Mouse (Mus musculus): ENCODE measurements around the gene Tac2. TPM values are rescaled to one million over a fixed set of nuclear protein-coding genes. Genes with fewer than 3 reads are reported as not detected.
"Not testable (repeated sequence)": the region's sequence is repeated elsewhere in the genome, so short reads cannot be mapped to it uniquely, and the experiment has no call there.

The Tac2 gene
- polyA plus RNA-seq, 1 experiment from 2014 or later: 1.8 TPM

DNA sequence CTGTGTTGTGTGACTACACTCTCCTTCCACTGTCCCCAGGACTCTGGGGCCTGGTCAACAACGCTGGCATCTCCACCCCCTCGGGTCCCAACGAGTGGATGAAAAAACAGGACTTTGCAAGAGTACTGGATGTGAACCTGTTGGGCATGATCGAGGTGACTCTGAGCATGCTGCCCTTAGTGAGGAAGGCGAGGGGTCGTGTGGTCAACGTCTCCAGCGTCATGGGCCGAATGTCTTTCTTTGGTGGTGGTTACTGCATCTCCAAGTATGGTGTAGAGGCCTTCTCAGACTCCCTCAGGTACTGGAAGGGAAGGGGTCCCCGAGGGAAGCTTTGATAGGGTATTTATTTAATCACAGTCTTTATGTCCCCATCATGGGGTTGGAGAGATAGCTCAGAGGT is 38.6 kb downstream of the Tac2 start:
- WGBS: 84% methylated on average over 10 of the region's 10 CpGs
- H3K27me3 ChIP-seq (ENCODE audit: control insufficient read depth, insufficient read depth, low read length); ATAC-seq (ENCODE audit: insufficient read depth, low FRiP score); H3K36me3 ChIP-seq (ENCODE audit: control insufficient read depth, insufficient read depth, low read length); H3K9ac ChIP-seq (ENCODE audit: low read length); H3K4me3 ChIP-seq (replicated peaks; ENCODE audit: low read length); H3K27ac ChIP-seq (ENCODE audit: low read length); H3K4me1 ChIP-seq (ENCODE audit: control insufficient read depth, insufficient read depth, low read length); H3K9me3 ChIP-seq (replicated peaks; ENCODE audit: control insufficient read depth, low read length); H3K4me2 ChIP-seq (ENCODE audit: low read depth, low read length): not testable (repeated sequence)

DNA sequence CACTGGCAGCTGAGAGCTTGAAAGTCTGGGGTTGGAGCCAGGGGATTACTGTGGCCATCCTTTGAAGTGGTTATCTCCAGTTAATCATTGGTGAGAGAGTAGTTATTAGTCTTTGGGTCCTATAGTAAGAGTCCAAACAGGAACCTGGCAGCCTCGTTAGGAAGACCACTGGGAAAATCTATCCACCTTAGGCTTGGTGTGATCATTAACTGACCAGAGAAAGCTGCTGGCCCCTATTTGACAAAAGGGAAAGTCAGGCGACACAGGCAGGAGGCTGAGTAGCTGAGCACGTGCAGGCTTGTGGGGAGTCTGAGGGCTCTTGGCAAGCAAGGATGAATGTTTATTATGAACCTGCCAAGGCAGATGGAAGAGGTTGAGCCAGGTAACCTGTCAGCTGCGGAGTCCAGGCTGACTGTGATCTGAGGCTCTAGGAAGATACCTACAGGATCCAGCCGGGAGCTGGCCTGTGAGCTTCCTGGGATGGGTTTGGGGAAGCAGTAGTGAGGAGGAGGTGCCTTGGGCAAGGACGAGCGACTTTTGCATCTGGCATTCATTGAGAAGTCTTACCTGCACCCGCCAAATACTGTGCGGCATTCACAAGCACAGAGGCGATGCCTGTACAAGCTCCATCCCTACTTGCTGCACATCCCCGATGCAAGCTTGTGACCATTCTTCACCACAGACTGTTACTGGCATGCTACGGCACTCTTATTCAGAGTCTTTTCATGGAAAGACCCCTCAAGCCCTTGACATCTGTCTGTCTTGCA is 39.8 kb downstream of the Tac2 start:
- H3K9ac ChIP-seq (ENCODE audit: low read length): no peak overlapping the region
- H3K4me1 ChIP-seq (ENCODE audit: control insufficient read depth, insufficient read depth, low read length): no peaks in the 10 kb centered on the region; the same call in 1 of the 2 replicates
- no peaks in the 10 kb centered on the region for H3K36me3 ChIP-seq (ENCODE audit: control insufficient read depth, insufficient read depth, low read length)
- H3K4me3 ChIP-seq (replicated peaks; ENCODE audit: low read length): no peak overlapping the region
- 0 out of 2 replicates have a peak, but pooled peaks have one; percentile 21 for ATAC-seq (ENCODE audit: insufficient read depth, low FRiP score)
- no peaks in the 10 kb centered on the region for H3K9me3 ChIP-seq (replicated peaks; ENCODE audit: control insufficient read depth, low read length)
- no peaks in the 10 kb centered on the region for H3K27me3 ChIP-seq (ENCODE audit: control insufficient read depth, insufficient read depth, low read length)
- WGBS: 47% methylated on average over 12 of the region's 12 CpGs
- no peak overlapping the region for H3K4me2 ChIP-seq (ENCODE audit: low read depth, low read length)
- H3K27ac ChIP-seq (ENCODE audit: low read length): no peak overlapping the region

DNA sequence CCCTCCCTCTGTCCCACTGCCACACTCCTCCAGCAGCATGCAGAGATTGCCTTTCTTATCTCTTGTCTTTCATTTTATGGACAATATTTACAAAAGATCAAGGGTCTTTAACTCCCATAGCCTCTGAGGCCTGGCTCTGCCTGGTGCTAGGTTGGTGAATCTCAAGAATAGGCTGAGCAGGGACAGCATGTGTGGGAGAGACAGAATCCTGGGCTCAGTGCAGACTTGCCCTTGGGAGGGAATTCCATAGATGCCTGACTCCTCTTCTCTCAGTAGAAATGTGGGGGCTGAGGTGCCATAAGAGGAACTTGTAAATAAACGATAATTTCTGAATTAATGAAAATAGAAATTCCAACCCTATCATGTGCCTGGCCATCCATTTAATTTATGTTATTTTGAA is 42.3 kb downstream of the Tac2 start:
- Histone ChIP-seq H3K4me3 (replicated peaks; ENCODE audit: low read length) (no peak overlapping the region), H3K4me2 (ENCODE audit: low read depth, low read length) (no peak overlapping the region), H3K27ac (ENCODE audit: low read length) (no peak overlapping the region), H3K9me3 (replicated peaks; ENCODE audit: control insufficient read depth, low read length) (no peaks in the 10 kb centered on the region), H3K27me3 (ENCODE audit: control insufficient read depth, insufficient read depth, low read length) (no peaks in the 10 kb centered on the region), H3K36me3 (ENCODE audit: control insufficient read depth, insufficient read depth, low read length) (no peaks in the 10 kb centered on the region), H3K9ac (ENCODE audit: low read length) (no peak overlapping the region), H3K4me1 (ENCODE audit: control insufficient read depth, insufficient read depth, low read length) (no peaks in the 10 kb centered on the region; the same call in 1 of the 2 replicates)
- 78% methylated on average over 1 of the region's 1 CpGs for whole genome bisulfite sequencing
- no peak for ATAC-seq (ENCODE audit: insufficient read depth, low FRiP score)

DNA sequence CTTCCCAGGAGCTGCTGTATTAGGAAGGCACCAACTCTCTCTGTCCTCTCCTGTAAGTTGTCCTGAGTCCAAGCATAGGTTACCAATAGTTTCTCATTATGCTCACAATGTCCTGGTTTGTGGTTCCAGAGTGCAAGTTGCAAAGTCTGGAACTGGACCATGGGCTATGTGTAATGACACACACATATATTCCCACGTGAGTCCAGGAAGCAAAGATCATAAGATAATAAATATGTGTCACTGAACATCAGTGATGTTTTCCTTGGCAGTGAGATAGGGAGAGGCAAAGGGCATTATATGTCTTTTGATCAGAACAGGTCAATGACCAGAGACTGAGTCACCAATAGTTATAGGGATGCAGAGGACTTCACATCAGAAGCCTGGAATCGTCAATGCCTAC is 51.7 kb downstream of the Tac2 start, which contains the start of gene Rdh9:
TSS of gene Rdh9 (plus strand) at position 376 of the 400 bp plus-strand sequence.
- no peaks in the 10 kb centered on the region for H3K36me3 ChIP-seq (ENCODE audit: control insufficient read depth, insufficient read depth, low read length)
- 73% methylated on average over 2 of the region's 2 CpGs for WGBS
- no peak within 1 kb of the TSS for H3K4me2 ChIP-seq (ENCODE audit: low read depth, low read length)
- H3K9me3 ChIP-seq (replicated peaks; ENCODE audit: control insufficient read depth, low read length): no peaks in the 10 kb centered on the region
- no peaks in the 10 kb centered on the region for H3K27me3 ChIP-seq (ENCODE audit: control insufficient read depth, insufficient read depth, low read length)
- no peaks in the 10 kb centered on the region for H3K4me1 ChIP-seq (ENCODE audit: control insufficient read depth, insufficient read depth, low read length)
- ATAC-seq (ENCODE audit: insufficient read depth, low FRiP score): no peak
- H3K9ac ChIP-seq (ENCODE audit: low read length): no peak within 1 kb of the TSS
- no peak within 1 kb of the TSS for H3K27ac ChIP-seq (ENCODE audit: low read length)
- no peak within 1 kb of the TSS for H3K4me3 ChIP-seq (replicated peaks; ENCODE audit: low read length)

Other genes starting within 250 kb of the Tac2 start
- gene Stac3, start 222.8 kb upstream of the Tac2 start, polyA plus RNA-seq (2015; fragmentation: Nextera tagmentation; extraction: Ambion mirVana): 0.70 and 5.5 TPM in 2 replicates
- 192 and 231 TPM in 2 replicates for gene Ndufa4l2, start 209.5 kb upstream of the Tac2 start, polyA plus RNA-seq (2015; fragmentation: Nextera tagmentation; extraction: Ambion mirVana)
- 152 and 163 TPM in 2 replicates for gene Shmt2, start 202.0 kb upstream of the Tac2 start, polyA plus RNA-seq (2015; fragmentation: Nextera tagmentation; extraction: Ambion mirVana)
- gene Nxph4, start 189.9 kb upstream of the Tac2 start, polyA plus RNA-seq (2015; fragmentation: Nextera tagmentation; extraction: Ambion mirVana): 3.4 and 4.6 TPM in 2 replicates
- gene Lrp1, start 103.3 kb upstream of the Tac2 start, polyA plus RNA-seq (2015; fragmentation: Nextera tagmentation; extraction: Ambion mirVana): 95.6 and 102 TPM in 2 replicates
- gene Stat6, start 81.5 kb upstream of the Tac2 start, polyA plus RNA-seq (2015; fragmentation: Nextera tagmentation; extraction: Ambion mirVana): 49.7 and 60.3 TPM in 2 replicates
- 8.8 and 10.0 TPM in 2 replicates for gene Nemp1, start 57.6 kb upstream of the Tac2 start, polyA plus RNA-seq (2015; fragmentation: Nextera tagmentation; extraction: Ambion mirVana)
- gene Nab2, start 55.9 kb upstream of the Tac2 start, polyA plus RNA-seq (2015; fragmentation: Nextera tagmentation; extraction: Ambion mirVana): 9.9 and 10.1 TPM in 2 replicates
- gene Myo1a, start 19.3 kb upstream of the Tac2 start, polyA plus RNA-seq (2015; fragmentation: Nextera tagmentation; extraction: Ambion mirVana): 24.5 and 28.6 TPM in 2 replicates
- 2.0 and 2.2 TPM in 2 replicates for gene Zbtb39, start 15.1 kb downstream of the Tac2 start, polyA plus RNA-seq (2015; fragmentation: Nextera tagmentation; extraction: Ambion mirVana)
- 2.7 and 2.8 TPM in 2 replicates for gene Gpr182, start 27.3 kb downstream of the Tac2 start, polyA plus RNA-seq (2015; fragmentation: Nextera tagmentation; extraction: Ambion mirVana)
- 0.10 and 0.11 TPM in 2 replicates for gene Rdh1, start 35.2 kb downstream of the Tac2 start, polyA plus RNA-seq (2015; fragmentation: Nextera tagmentation; extraction: Ambion mirVana)
- gene Rdh16f1, start 35.3 kb downstream of the Tac2 start, polyA plus RNA-seq (2015; fragmentation: Nextera tagmentation; extraction: Ambion mirVana): 0.23 TPM in 1 of 2 replicates, not detected in the other
- gene Rdh9, start 51.9 kb downstream of the Tac2 start, polyA plus RNA-seq (2015; fragmentation: Nextera tagmentation; extraction: Ambion mirVana): 0.06 and 0.16 TPM in 2 replicates
- gene Rdh16, start 76.7 kb downstream of the Tac2 start, polyA plus RNA-seq (2015; fragmentation: Nextera tagmentation; extraction: Ambion mirVana): not detected in 2 replicates
- not detected in 2 replicates for gene Rdh19, start 125.5 kb downstream of the Tac2 start, polyA plus RNA-seq (2015; fragmentation: Nextera tagmentation; extraction: Ambion mirVana)
- gene Rdh16f2, start 142.0 kb downstream of the Tac2 start, polyA plus RNA-seq (2015; fragmentation: Nextera tagmentation; extraction: Ambion mirVana): 0.10 TPM in 1 of 2 replicates, not detected in the other
- gene Rdh7, start 164.3 kb downstream of the Tac2 start, polyA plus RNA-seq (2015; fragmentation: Nextera tagmentation; extraction: Ambion mirVana): 0.40 and 0.57 TPM in 2 replicates
- 4.4 and 12.2 TPM in 2 replicates for gene Sdr9c7, start 174.0 kb downstream of the Tac2 start, polyA plus RNA-seq (2015; fragmentation: Nextera tagmentation; extraction: Ambion mirVana)